Mouse (Mus musculus): Measurements from ENCODE around the gene Vmn1r37.
"Not testable (repeated sequence)": the region's sequence is repeated elsewhere in the genome, so short reads cannot be mapped to it uniquely, and the experiment has no call there.

Vmn1r37 gene

DNA sequence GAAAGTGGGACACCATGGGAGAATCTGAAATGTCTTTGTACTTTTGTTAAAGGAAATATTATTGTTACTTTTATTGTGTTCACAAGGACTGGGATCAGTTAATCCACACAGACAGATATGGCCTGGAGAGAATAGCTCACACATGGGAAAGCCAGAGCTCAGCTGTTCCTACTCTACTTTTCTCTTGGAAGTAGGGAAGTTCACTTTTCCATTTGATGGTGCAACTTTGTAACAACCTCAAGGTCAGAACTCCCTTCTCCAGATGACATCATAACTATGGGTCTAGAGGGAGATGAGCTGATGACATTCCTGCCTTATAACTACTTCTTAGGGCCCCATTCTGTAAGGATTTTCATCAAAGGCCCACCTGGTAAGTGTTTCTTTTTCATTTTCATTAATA lies at the start of gene Vmn1r37:
TSS of gene Vmn1r37 (plus strand) at position 301 of the 400 bp plus-strand sequence.
- DNase-seq (ENCODE audit: low read depth) = not testable (repeated sequence)

DNA sequence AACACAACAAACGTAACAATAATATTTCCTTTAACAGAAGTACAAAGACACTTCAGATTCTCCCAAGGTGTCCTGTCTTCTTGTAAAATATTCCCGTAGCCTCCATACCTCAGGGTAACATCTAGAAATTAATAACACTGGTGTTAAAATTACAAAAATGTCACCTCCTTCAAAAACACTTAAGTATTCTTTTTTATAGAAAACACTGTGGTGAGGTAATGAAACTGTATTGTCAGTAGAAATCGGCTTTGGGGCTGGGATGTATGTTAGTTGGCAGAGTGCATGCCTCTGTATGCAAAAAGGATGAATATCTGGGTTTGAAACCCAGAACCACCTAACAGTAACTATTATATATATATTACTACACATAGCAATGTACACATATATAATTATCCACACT lies 43.4 kb upstream of the Vmn1r37 start, which contains the start of gene Vmn1r35:
TSS of gene Vmn1r35 (minus strand) at position 101 of the 400 bp plus-strand sequence.
- DNase-seq (ENCODE audit: low read depth) = no peak

- no peak for DNase-seq (ENCODE audit: low read depth)
Measured at GRCm38 (mm10) chr6:66708901-66709300, 20.3 kb upstream of the Vmn1r37 start.

DNA sequence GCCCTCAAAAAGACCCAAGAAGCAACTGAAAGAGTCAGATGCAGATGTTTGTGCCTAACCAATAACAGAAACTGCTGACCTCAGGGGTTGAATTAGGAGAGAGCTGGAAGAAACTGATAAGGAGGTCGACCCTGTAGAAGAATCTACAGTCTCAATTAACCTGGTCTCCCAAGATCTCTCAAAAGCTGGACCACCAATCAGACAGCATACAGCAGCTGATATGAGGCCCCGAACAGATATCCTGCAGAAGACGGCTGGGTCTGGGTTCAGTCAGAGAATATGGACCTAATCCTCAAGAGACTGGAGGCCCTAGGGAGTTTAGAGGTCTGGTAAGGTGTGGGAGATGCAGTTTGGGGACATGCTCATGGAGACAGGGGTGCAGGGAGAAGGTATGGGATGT lies 15.3 kb upstream of the Vmn1r37 start:
- DNase-seq (ENCODE audit: low read depth) = no peak

GRCm38 (mm10) chr6:66719068-66719467 lies 10.1 kb upstream of the Vmn1r37 start, which contains the start of gene Vmn1r36:
Gene Vmn1r36 (minus strand): TSS chr6:66719168.
- DNase-seq (ENCODE audit: low read depth) = not testable (repeated sequence)

GRCm38 (mm10) chr6:66782527-66782926 lies 53.3 kb downstream of the Vmn1r37 start, which contains the start of gene Vmn1r38:
Gene Vmn1r38 (minus strand): TSS chr6:66782627.
- DNase-seq (ENCODE audit: low read depth) = not testable (repeated sequence)
